Mouse (Mus musculus) G1E (cell line): ENCODE measurements around the gene Tbx3.

Experiments used
- GATA1 ChIP-seq: IDR thresholded peaks from 2 replicates; pipeline ENCODE4 v1.6.1; 2012; ENCODE audit warnings: borderline replicate concordance, low read length, inconsistent platforms, mixed read lengths
- TAL1 ChIP-seq: conservative IDR thresholded peaks from 2 replicates; pipeline ENCODE4 v1.6.1; 2012; ENCODE audit warnings: low read depth, low read length, inconsistent platforms, mixed read lengths

DNA sequence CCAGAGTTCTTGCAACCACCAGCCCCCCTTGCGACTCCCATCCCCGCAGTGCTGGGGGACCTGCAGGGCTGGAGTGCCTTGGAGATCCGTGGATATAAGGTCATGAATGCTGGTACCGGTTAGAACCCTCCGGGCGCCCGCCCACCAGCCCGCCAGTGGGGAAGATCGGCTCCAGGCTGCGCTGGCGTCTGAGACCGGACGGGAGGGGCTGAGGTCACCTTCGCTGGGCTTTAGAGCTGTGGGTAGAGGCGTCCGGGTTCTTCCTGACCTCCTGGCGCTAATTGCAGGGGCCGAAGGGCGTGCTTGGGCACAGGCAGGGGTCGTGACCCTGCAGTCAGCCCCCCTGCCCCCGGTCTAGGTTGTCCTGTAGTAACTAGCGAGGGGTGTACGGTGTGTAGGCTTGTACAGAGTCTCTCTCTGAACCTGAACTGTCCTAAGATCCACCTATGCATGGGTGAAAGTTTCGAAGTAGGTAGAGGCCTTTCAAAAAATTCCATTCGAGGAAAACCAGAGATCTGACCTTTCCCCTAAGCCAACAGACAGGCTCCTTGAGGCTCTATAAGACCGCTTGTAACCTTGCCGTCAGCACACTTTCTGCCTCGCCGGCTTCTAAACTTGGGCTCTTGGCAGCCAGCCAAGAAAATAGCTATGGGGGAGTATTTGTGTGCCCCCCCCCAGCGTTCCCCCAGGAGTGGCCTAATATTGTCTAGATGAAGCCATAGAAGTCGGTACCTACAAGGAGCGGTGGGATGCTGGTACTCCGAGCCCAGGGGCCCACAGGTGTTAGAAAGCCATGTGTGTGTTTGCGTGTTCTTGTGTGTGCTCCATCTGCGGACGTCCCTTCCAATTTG, 16.8 kb downstream of the Tbx3 start:
- TF ChIP-seq GATA1 (no peak), TAL1 (no peak)
